Mouse (Mus musculus) G1E (cell line): ENCODE data around the gene Lrch2. TPM values are rescaled to one million over a fixed set of nuclear protein-coding genes. Genes with fewer than 3 reads are reported as not detected.
"Not testable (repeated sequence)": the region's sequence is repeated elsewhere in the genome, so short reads cannot be mapped to it uniquely, and the experiment has no call there.

Source experiments
- ATAC-seq: 2 replicates; pipeline ENCODE4 v1.8.0; 2016; ENCODE audit warnings: mild to moderate bottlenecking; ENCODE audit not compliant: insufficient number of reproducible peaks, poor library complexity, low FRiP score, severe bottlenecking; ENCODE audit errors: extremely low read depth
- DNase-seq: peaks from one replicate; pipeline ENCODE4 v3.0.0; 2012; ENCODE audit warnings: low spot score
- H3K27me3 ChIP-seq: 2 replicates; pipeline ENCODE4 v1.6.1; 2012; ENCODE audit warnings: mild to moderate bottlenecking, low read length, inconsistent platforms; ENCODE audit not compliant: insufficient read depth
- H3K36me3 ChIP-seq: replicated peaks from 2 replicates; pipeline ENCODE3; 2012; ENCODE audit warnings: mild to moderate bottlenecking, inconsistent platforms
- H3K4me1 ChIP-seq: 2 replicates; pipeline ENCODE4 v1.6.1; 2012; ENCODE audit warnings: low read depth, low read length, inconsistent platforms, mixed read lengths; ENCODE audit not compliant: insufficient read depth
- H3K4me3 ChIP-seq: 2 replicates; pipeline ENCODE4 v1.5.1; 2012; ENCODE audit warnings: low read depth, mild to moderate bottlenecking, inconsistent platforms, low read length, moderate library complexity, mixed read lengths
- H3K9me3 ChIP-seq: replicated peaks from 2 replicates; pipeline ENCODE4 v1.6.1; 2012; ENCODE audit warnings: inconsistent platforms
- CTCF ChIP-seq: IDR thresholded peaks from 2 replicates; pipeline ENCODE4 v1.5.1; 2012; ENCODE audit warnings: low read depth, low read length, inconsistent platforms, mixed read lengths
- GATA1 ChIP-seq: IDR thresholded peaks from 2 replicates; pipeline ENCODE4 v1.6.1; 2012; ENCODE audit warnings: borderline replicate concordance, low read length, inconsistent platforms, mixed read lengths
- GATA2 ChIP-seq: IDR thresholded peaks from 2 replicates; pipeline ENCODE4 v1.6.1; 2012; ENCODE audit warnings: low read depth, low read length, inconsistent platforms, borderline replicate concordance
- POLR2AphosphoS5 ChIP-seq: IDR thresholded peaks from 2 replicates; pipeline ENCODE4 v1.6.1; 2012; ENCODE audit warnings: low read depth, low read length, inconsistent platforms; ENCODE audit not compliant: insufficient replicate concordance
- TAL1 ChIP-seq: conservative IDR thresholded peaks from 2 replicates; pipeline ENCODE4 v1.6.1; 2012; ENCODE audit warnings: low read depth, low read length, inconsistent platforms, mixed read lengths
- polyA plus RNA-seq: library from polyadenylated mRNA; stranded (reverse); fragments of >175 nt; gene quantifications from 2 replicates; pipeline ENCODE4 v1.2.3, GENCODE M21; 2012
- total RNA-seq, 2 experiments: library from RNA; stranded (forward) in 1 of 2; stranded (reverse) in 1 of 2; fragments of 200-1000 nt in 1 of 2; fragments of >200 nt in 1 of 2; fragmentation: Nextera tagmentation in 1 of 2; gene quantifications; 2 replicates each; pipeline ENCODE4 v1.2.3; 2014 to 2017

Lrch2 gene
- total and polyA plus RNA-seq, 3 experiments, result not detected

GRCm38 (mm10) chrX:147527646-147528172 lies 26.2 kb downstream of the Lrch2 start:
- Histone ChIP-seq H3K4me1 (no peaks in the 10 kb centered on the region), H3K4me3 (no peak overlapping the region), H3K27me3 (no peaks in the 10 kb centered on the region), H3K9me3 (no peaks in the 10 kb centered on the region), H3K36me3 (no peaks in the 10 kb centered on the region)
- no peak for TF ChIP-seq TAL1
- no peak for TF ChIP-seq GATA2
- TF ChIP-seq CTCF, result no peak
- no peak for TF ChIP-seq GATA1
- no peak for TF ChIP-seq POLR2AphosphoS5
- DNase-seq, result no peak
- no peak for ATAC-seq

- TF ChIP-seq TAL1 (no peak), CTCF (no peak), GATA2 (no peak), GATA1 (no peak), POLR2AphosphoS5 (no peak)
- no peaks in the 10 kb centered on the region for H3K27me3 ChIP-seq
- H3K4me3 ChIP-seq, result no peak overlapping the region
- ATAC-seq (no peak), DNase-seq (no peak)
- no peaks in the 10 kb centered on the region for H3K4me1 ChIP-seq
- H3K36me3 ChIP-seq, result no peaks in the 10 kb centered on the region
- H3K9me3 ChIP-seq, result no peaks in the 10 kb centered on the region
These were observed 64.3 kb downstream of the Lrch2 start for GRCm38 (mm10) chrX:147489551-147489950.

- not testable (repeated sequence) for H3K27me3 ChIP-seq, H3K36me3 ChIP-seq, DNase-seq, H3K9me3 ChIP-seq, H3K4me3 ChIP-seq, H3K4me1 ChIP-seq, ATAC-seq
These were observed 100.3 kb downstream of the Lrch2 start, which contains the start of gene Vmn1r239-ps for GRCm38 (mm10) chrX:147453610-147454009. Gene Vmn1r239-ps (minus strand): TSS chrX:147453710.

GRCm38 (mm10) chrX:147443386-147443785 lies 110.5 kb downstream of the Lrch2 start:
- Histone ChIP-seq H3K4me1 (no peaks in the 10 kb centered on the region), H3K9me3 (no peaks in the 10 kb centered on the region), H3K27me3 (no peaks in the 10 kb centered on the region), H3K36me3 (no peaks in the 10 kb centered on the region), H3K4me3 (no peak overlapping the region)
- ATAC-seq (no peak), DNase-seq (no peak)
- no peak for TF ChIP-seq GATA1
- TF ChIP-seq POLR2AphosphoS5, result no peak
- TF ChIP-seq CTCF, result no peak
- no peak for TF ChIP-seq GATA2
- no peak for TF ChIP-seq TAL1

GRCm38 (mm10) chrX:147435400-147435799 lies 118.5 kb downstream of the Lrch2 start:
- no peak for ATAC-seq
- no peaks in the 10 kb centered on the region for H3K9me3 ChIP-seq
- no peaks in the 10 kb centered on the region for H3K36me3 ChIP-seq
- no peak for DNase-seq
- no peak overlapping the region for H3K4me3 ChIP-seq
- TF ChIP-seq CTCF, result no peak
- TF ChIP-seq GATA1, result no peak
- no peak for TF ChIP-seq POLR2AphosphoS5
- no peak for TF ChIP-seq GATA2
- TF ChIP-seq TAL1, result no peak
- H3K27me3 ChIP-seq, result no peaks in the 10 kb centered on the region
- no peaks in the 10 kb centered on the region for H3K4me1 ChIP-seq

GRCm38 (mm10) chrX:147429753-147430152 lies 124.1 kb downstream of the Lrch2 start:
- DNase-seq (no peak), ATAC-seq (no peak)

GRCm38 (mm10) chrX:147429129-147429528 lies 124.8 kb downstream of the Lrch2 start, which contains the start of gene Il13ra2:
Gene Il13ra2 (minus strand): TSS chrX:147429192.
- Histone ChIP-seq H3K4me1 (no peaks in the 10 kb centered on the region), H3K9me3 (no peaks in the 10 kb centered on the region), H3K36me3 (no peaks in the 10 kb centered on the region), H3K27me3 (no peaks in the 10 kb centered on the region), H3K4me3 (no peak within 1 kb of the TSS)
- TF ChIP-seq GATA2, result no peak
- no peak for TF ChIP-seq CTCF
- no peak for TF ChIP-seq TAL1
- TF ChIP-seq GATA1, result no peak
- no peak for TF ChIP-seq POLR2AphosphoS5
- DNase-seq (no peak), ATAC-seq (no peak)

More at GRCm38 (mm10) chrX:147429753-147430152, 124.1 kb downstream of the Lrch2 start:
- no peak for TF ChIP-seq GATA2
- TF ChIP-seq CTCF, result no peak
- no peak for TF ChIP-seq GATA1
- TF ChIP-seq TAL1, result no peak
- TF ChIP-seq POLR2AphosphoS5, result no peak
- Histone ChIP-seq H3K9me3 (no peaks in the 10 kb centered on the region), H3K4me3 (no peak overlapping the region), H3K27me3 (no peaks in the 10 kb centered on the region), H3K4me1 (no peaks in the 10 kb centered on the region), H3K36me3 (no peaks in the 10 kb centered on the region)

Other genes starting within 250 kb of the Lrch2 start
- not detected in 2 replicates for gene Il13ra2, start 124.9 kb downstream of the Lrch2 start, total RNA-seq (2014; fragmentation: Nextera tagmentation)
- not detected in 2 replicates for gene Il13ra2, start 124.9 kb downstream of the Lrch2 start, total RNA-seq (2017)
- gene Il13ra2, start 124.9 kb downstream of the Lrch2 start, polyA plus RNA-seq, result not detected in 2 replicates
- not detected in 2 replicates for gene Vmn1r239-ps, start 100.4 kb downstream of the Lrch2 start, total RNA-seq (2014; fragmentation: Nextera tagmentation)
- not detected in 2 replicates for gene Vmn1r239-ps, start 100.4 kb downstream of the Lrch2 start, total RNA-seq (2017)
- not detected in 2 replicates for gene Vmn1r239-ps, start 100.4 kb downstream of the Lrch2 start, polyA plus RNA-seq
- not detected in 2 replicates for gene Gm15128, start 211.9 kb upstream of the Lrch2 start, total RNA-seq (2014; fragmentation: Nextera tagmentation)
- gene Gm15128, start 211.9 kb upstream of the Lrch2 start, total RNA-seq (2017), result not detected in 2 replicates
- not detected in 2 replicates for gene Gm15128, start 211.9 kb upstream of the Lrch2 start, polyA plus RNA-seq